Comparison of ENCODE assay signal across 10 mouse cellular contexts in genomic region chr7:97247661-97248060, GRCm38 (mm10).
DNase-seq lines count a peak whose midpoint lies in the region; ATAC-seq and TF ChIP-seq lines count a peak whose summit lies in the region.
"Had no signal": no experiment of that assay in that cellular context is flagged by ENCODE, and none has a peak within 500 bp of the region (broad histone marks: within the 10 kb centered on the region; RNA-seq: fewer than 3 reads in every experiment).

No protein-coding gene starts in this region.

- no peak overlapping the region for H3K4me2 ChIP-seq in heart, embryonic 11.5 days
- H3K4me2 ChIP-seq in lung, embryonic 15.5 days = no peak overlapping the region

- H3K9ac ChIP-seq in heart, embryonic 11.5 days (ENCODE audit: low read depth, low read length) = no peak overlapping the region
- H3K9ac ChIP-seq in lung, embryonic 15.5 days = no peak overlapping the region

- TF ChIP-seq CTCF in left cerebral cortex, adult 2 months (IDR thresholded peaks at IDR 0.05) = no peak

- ATAC-seq in heart, embryonic 11.5 days (replicated peaks; ENCODE audit: insufficient number of reproducible peaks, low FRiP score, low TSS enrichment) = no peak
- no peak for ATAC-seq in lung, embryonic 15.5 days (ENCODE audit: borderline replicate concordance, extremely low read depth, low FRiP score, low TSS enrichment)
- ATAC-seq: forebrain, embryonic 16.5 days had no signal

- H3K4me1 ChIP-seq in brown adipose tissue, adult 24 weeks (ENCODE audit: control insufficient read depth, insufficient read depth, insufficient read length, low read length) = peaks cover 15% of the 10 kb centered on the region
- H3K4me1 ChIP-seq in heart, embryonic 11.5 days (ENCODE audit: control insufficient read depth, insufficient read depth, low read length) = peaks cover 3% of the 10 kb centered on the region; the same call in 1 of the 2 replicates
- peaks cover 17% of the 10 kb centered on the region for H3K4me1 ChIP-seq in lung, embryonic 15.5 days

- intact Hi-C loops in left cerebral cortex, adult 2 months (cut with DNase I) = loop anchor here (5.0 kb wide), 1 partner anchor 165 kb away; the partner anchor contains the start of gene Gab2

- no peak overlapping the region for H3K4me3 ChIP-seq in left cerebral cortex, adult 2 months
- H3K4me3 ChIP-seq in brown adipose tissue, adult 24 weeks (ENCODE audit: insufficient read depth, low read depth, low read length) = no peak overlapping the region
- H3K4me3 ChIP-seq in heart, embryonic 11.5 days (ENCODE audit: low read depth, low read length) = no peak overlapping the region
- H3K4me3 ChIP-seq in lung, embryonic 15.5 days = no peak overlapping the region

- WGBS in heart, embryonic 11.5 days (ENCODE audit: insufficient replicate concordance) = 52% methylated on average over 1 of the region's 1 CpGs
- 34% methylated on average over 1 of the region's 1 CpGs for WGBS in lung, embryonic 15.5 days

- H3K36me3 ChIP-seq in heart, embryonic 11.5 days (ENCODE audit: control insufficient read depth, insufficient read depth, low read length) = no peaks in the 10 kb centered on the region
- H3K36me3 ChIP-seq in lung, embryonic 15.5 days = no peaks in the 10 kb centered on the region

- no peaks in the 10 kb centered on the region for H3K27me3 ChIP-seq in heart, embryonic 11.5 days (ENCODE audit: control insufficient read depth, insufficient read depth, low read length)
- no peaks in the 10 kb centered on the region for H3K27me3 ChIP-seq in lung, embryonic 15.5 days

- DNase-seq in left cerebral cortex, adult 2 months (ENCODE audit: extremely low spot score in 1 of 2, low spot score in 2 of 2) = no peak
- no peak for DNase-seq in left cerebral cortex, adult 8-10 months (ENCODE audit: low spot score in 2 of 2)
- DNase-seq in adrenal gland, postnatal 4 days (ENCODE audit: low spot score in 2 of 2) = no peak
- no peak for DNase-seq in layer of hippocampus, adult 18-20 months (ENCODE audit: low spot score in 2 of 2)
- no peak for DNase-seq in cerebellum, adult 11-12 months
- DNase-seq: left cerebral cortex, postnatal 4 days had no signal

- H3K27ac ChIP-seq in left cerebral cortex, adult 2 months = peak overlapping the region; percentile 86
- peak overlapping the region; percentile 75 for H3K27ac ChIP-seq in brown adipose tissue, adult 24 weeks (replicated peaks; ENCODE audit: low read depth, low read length)
- H3K27ac ChIP-seq in heart, embryonic 11.5 days (ENCODE audit: low read depth, low read length) = peak overlapping the region; percentile 18; the same call in 1 of the 2 replicates
- peak overlapping the region; percentile 7; the same call in 1 of the 2 replicates for H3K27ac ChIP-seq in lung, embryonic 15.5 days

- H3K9me3 ChIP-seq in heart, embryonic 11.5 days (replicated peaks; ENCODE audit: control insufficient read depth, low read length) = no peaks in the 10 kb centered on the region
- no peaks in the 10 kb centered on the region for H3K9me3 ChIP-seq in lung, embryonic 15.5 days

Comparison
In these comparisons a context has a peak if more than half of its experiments do, and no peak if none do; other contexts are left out.
1. H3K27ac ChIP-seq: peak in every context shown above with its lines; median percentile 86 in left cerebral cortex, adult 2 months; 75 in brown adipose tissue, adult 24 weeks; 18 in heart, embryonic 11.5 days; 7 in lung, embryonic 15.5 days.